8 mouse cellular contexts compared by ENCODE assay signal in the genomic region with DNA sequence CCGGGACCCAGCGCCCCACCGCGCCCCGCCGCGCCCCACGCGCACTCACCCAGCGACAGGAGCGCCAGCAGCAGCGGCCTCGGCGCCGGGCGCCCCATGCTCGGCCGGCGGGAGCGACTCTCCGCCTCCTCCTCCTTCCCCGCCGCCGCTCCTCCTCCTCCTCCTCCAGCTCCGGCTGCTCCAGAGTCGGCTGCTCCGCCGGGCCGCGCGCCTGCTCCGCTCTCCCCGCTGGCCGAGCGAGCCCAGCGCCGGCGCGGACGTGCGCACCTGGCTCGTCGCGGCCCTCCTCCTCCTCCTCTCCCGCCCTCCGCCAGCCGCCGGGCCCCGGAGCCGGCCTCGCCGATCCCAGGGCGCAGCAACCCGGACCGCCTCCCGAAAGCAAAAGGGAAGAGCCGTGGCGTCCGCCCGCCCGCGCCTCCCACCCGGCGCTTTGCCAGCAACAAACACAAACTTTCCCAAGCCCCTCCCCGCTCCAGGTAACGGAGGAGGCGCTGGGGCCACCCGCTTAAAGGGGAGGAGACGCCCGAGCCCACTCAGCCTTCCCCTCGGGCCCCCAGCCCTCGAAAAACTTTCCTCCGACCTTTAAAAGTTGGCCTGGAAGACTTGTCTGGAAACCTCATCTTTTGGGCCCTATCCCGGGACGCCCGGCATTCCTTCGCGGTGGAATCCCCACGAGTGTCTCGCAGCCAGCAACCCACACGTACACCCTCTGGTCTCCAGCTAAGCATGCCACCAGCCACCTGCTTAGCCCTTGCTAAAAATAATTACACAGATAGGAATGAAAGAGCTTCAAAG. TPM values are rescaled to one million over a fixed set of nuclear protein-coding genes. Genes with fewer than 3 reads are reported as not detected.
DNase-seq lines count a peak whose midpoint lies in the region; ATAC-seq and TF ChIP-seq lines count a peak whose summit lies in the region.

A gene (minus strand): TSS at position 236 of the 795 bp plus-strand sequence.

- no peak for TF ChIP-seq POLR2A in cerebellum, adult 2 months (IDR thresholded peaks at IDR 0.05; ENCODE audit: borderline replicate concordance, insufficient read depth, low read length)
- peak; percentile 27 for TF ChIP-seq POLR2A in small intestine, adult 2 months (IDR thresholded peaks at IDR 0.05; ENCODE audit: low read depth, low read length)

- no peaks in the 10 kb centered on the region for H3K9me3 ChIP-seq in hindbrain, embryonic 15.5 days

- H3K4me2 ChIP-seq in hindbrain, embryonic 15.5 days = peak within 1 kb of the TSS; percentile 88

- peak; percentile 75 for ATAC-seq in hindbrain, embryonic 15.5 days (ENCODE audit: low FRiP score, low read depth)
- peak; percentile 54; the same call in 1 of the 2 replicates for ATAC-seq in megakaryocyte progenitor cell, adult 5-6 weeks (replicated peaks; ENCODE audit: poor library complexity)

- no peaks in the 10 kb centered on the region for H3K36me3 ChIP-seq in hindbrain, embryonic 15.5 days
- H3K36me3 ChIP-seq in small intestine, adult 2 months (ENCODE audit: control insufficient read depth, insufficient read depth, low read length) = no peaks in the 10 kb centered on the region

- TF ChIP-seq CTCF in cerebellum, adult 2 months (IDR thresholded peaks at IDR 0.05; ENCODE audit: borderline replicate concordance, insufficient read depth, low read depth, low read length) = no peak
- TF ChIP-seq CTCF in small intestine, adult 2 months (IDR thresholded peaks at IDR 0.05; ENCODE audit: extremely low read depth, insufficient read length, insufficient replicate concordance, low read depth, low read length) = no peak

- DNase-seq in cerebellum, adult 11 months = peak; percentile 6
- DNase-seq in cerebellum, adult 8-10 months = no peak
- peak; percentile 39 to 44 for DNase-seq in cerebellum, adult 2 months
- peak; percentile 77 for DNase-seq in gastrocnemius, postnatal 10 days
- peak; percentile 49 to 61 for DNase-seq in left cerebral cortex, postnatal 25 days (ENCODE audit: low spot score in 2 of 2)

- peak within 1 kb of the TSS; percentile 47 for H3K4me3 ChIP-seq in cerebellum, adult 2 months (replicated peaks; ENCODE audit: insufficient read depth, low read depth, low read length)
- peak within 1 kb of the TSS; percentile 59 for H3K4me3 ChIP-seq in hindbrain, embryonic 15.5 days
- peak within 1 kb of the TSS; percentile 98 for H3K4me3 ChIP-seq in small intestine, adult 2 months (ENCODE audit: low read depth, low read length)

- no peaks in the 10 kb centered on the region for H3K4me1 ChIP-seq in cerebellum, adult 2 months (ENCODE audit: control insufficient read depth, insufficient read depth, low read length)
- peaks cover 39% of the 10 kb centered on the region for H3K4me1 ChIP-seq in hindbrain, embryonic 15.5 days (replicated peaks)
- peaks cover 24% of the 10 kb centered on the region; the same call in 1 of the 2 replicates for H3K4me1 ChIP-seq in small intestine, adult 2 months (ENCODE audit: control insufficient read depth, insufficient read depth, insufficient read length, low read length)

- 2% methylated on average over 73 of the region's 81 CpGs for WGBS in cerebellum, adult 2 months
- WGBS in hindbrain, embryonic 15.5 days = under 1% methylated on average over 44 of the region's 81 CpGs
- WGBS in small intestine, adult 2 months = under 1% methylated on average over 70 of the region's 81 CpGs

- peak within 1 kb of the TSS; percentile 70 for H3K9ac ChIP-seq in hindbrain, embryonic 15.5 days

- intact Hi-C loops in left cerebral cortex, postnatal 25 days (cut with DNase I) = no loop called here

- H3K27ac ChIP-seq in cerebellum, adult 2 months (ENCODE audit: insufficient read depth, low read length) = no peak within 1 kb of the TSS
- peak within 1 kb of the TSS; percentile 59 for H3K27ac ChIP-seq in hindbrain, embryonic 15.5 days (replicated peaks)
- H3K27ac ChIP-seq in small intestine, adult 2 months (ENCODE audit: insufficient read depth, low read depth, low read length) = peak within 1 kb of the TSS; percentile 98

- H3K27me3 ChIP-seq in cerebellum, adult 2 months (ENCODE audit: control insufficient read depth, insufficient read depth, low read length) = no peaks in the 10 kb centered on the region; the same call in 1 of the 2 replicates
- no peaks in the 10 kb centered on the region for H3K27me3 ChIP-seq in hindbrain, embryonic 15.5 days
- no peaks in the 10 kb centered on the region for H3K27me3 ChIP-seq in small intestine, adult 2 months (ENCODE audit: control insufficient read depth, insufficient read depth, low read length)

RNA-seq across cellular contexts. Expression of the gene that starts here (rescaled TPM):
- 4.5 and 4.6 TPM in 2 replicates for polyA plus RNA-seq in cerebellum, adult 2 months (2012; rRNA removed)
- 10 to 100 TPM; 49.3 to 59.3 TPM for total RNA-seq in gastrocnemius, postnatal 10 days (2021)
- polyA plus RNA-seq in hindbrain, embryonic 15.5 days (2015; fragmentation: Nextera tagmentation; extraction: Ambion mirVana) = 2.4 and 2.7 TPM in 2 replicates
- total RNA-seq in left cerebral cortex, postnatal 25 days (2021) = 10 to 100 TPM; 39.0 to 42.1 TPM
- 0.02 and 0.05 TPM in 2 replicates for total RNA-seq in megakaryocyte progenitor cell, adult 5-6 weeks (2015)
- total RNA-seq in megakaryocyte progenitor cell, adult 5-6 weeks (2017) = 0.12 TPM in 1 of 2 replicates, not detected in the other
- 15.9 and 26.2 TPM in 2 replicates for polyA plus RNA-seq in small intestine, adult 2 months (2012; rRNA removed)

Comparison
In these comparisons a context has a peak if more than half of its experiments do, and no peak if none do; other contexts are left out.
1. RNA of the gene that starts here (total RNA-seq): 49.3 to 59.3 TPM in gastrocnemius, postnatal 10 days and 39.0 to 42.1 TPM in left cerebral cortex, postnatal 25 days; 0.02 to 0.12 TPM in megakaryocyte progenitor cell, adult 5-6 weeks; every median in the first group is over 10 times any median in the second.
2. Peak in ATAC-seq in megakaryocyte progenitor cell, adult 5-6 weeks; RNA of the gene not detected or under 1 TPM.
3. H3K4me3 ChIP-seq: peak in every context shown above with its lines; median percentile 98 in small intestine, adult 2 months; 59 in hindbrain, embryonic 15.5 days; 47 in cerebellum, adult 2 months.